Mouse (Mus musculus): ENCODE results near the gene Spem1.

- TF ChIP-seq HCFC1 (IDR thresholded peaks at IDR 0.05; ENCODE audit: low read depth, low read length) = no peak
- TF ChIP-seq ELF1 (IDR thresholded peaks at IDR 0.05; ENCODE audit: low read depth, low read length) = no peak
- TF ChIP-seq JUND (conservative IDR thresholded peaks at IDR 0.05; ENCODE audit: low read depth, low read length) = no peak
- TF ChIP-seq CTCF (conservative IDR thresholded peaks at IDR 0.05 in 1 of 2, IDR thresholded peaks at IDR 0.05 in 1 of 2; ENCODE audit: low read depth in 2 of 2, low read length in 2 of 2) = peak in 1 of 2 experiments; percentile 51; a peak in 2 of 4 replicates
- no peak for TF ChIP-seq CHD1 (IDR thresholded peaks at IDR 0.05; ENCODE audit: low read depth, low read length)
- TF ChIP-seq ZC3H11A (IDR thresholded peaks at IDR 0.05; ENCODE audit: low read depth, low read length) = no peak
These were observed 15.6 kb downstream of the Spem1 start for GRCm38 (mm10) chr11:69806378-69806777.
